Mouse (Mus musculus) G1E-ER4 (cell line): ENCODE measurements around the gene Gm11596. TPM values are rescaled to one million over a fixed set of nuclear protein-coding genes. Genes with fewer than 3 reads are reported as not detected.
"Not testable (repeated sequence)": the region's sequence is repeated elsewhere in the genome, so short reads cannot be mapped to it uniquely, and the experiment has no call there.

Experiments
- GATA1 ChIP-seq: IDR thresholded peaks from one replicate; pipeline ENCODE4 v1.8.0; 2012; ENCODE audit warnings: low read length, inconsistent platforms
- polyA plus RNA-seq: library from polyadenylated mRNA; stranded (reverse); fragments of >175 nt; gene quantifications from 2 replicates; pipeline ENCODE4 v1.2.3, GENCODE M21; 2012

Gene Gm11596
- polyA plus RNA-seq = not detected in 2 replicates

DNA sequence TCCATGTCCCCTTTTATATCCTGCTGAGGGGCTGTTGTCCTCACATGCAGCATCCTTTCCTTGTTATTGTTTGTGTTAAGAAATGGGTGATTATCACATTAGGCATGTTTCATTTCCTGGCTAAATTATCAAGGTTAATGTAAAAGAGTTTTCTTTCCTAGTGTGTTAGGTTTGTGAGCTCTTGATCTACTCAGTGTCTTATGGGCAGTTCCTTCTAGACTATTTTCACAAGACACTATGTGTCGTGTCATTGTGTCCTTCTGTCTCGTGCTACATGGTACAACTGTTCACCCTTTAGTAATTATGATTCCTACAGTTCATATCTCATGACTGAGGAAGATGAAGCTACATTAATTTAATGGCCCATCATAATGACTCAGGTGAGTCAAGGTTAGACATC, at the start of gene Gm11596:
Gm11596 (minus strand) TSS at position 101 of the 400 bp plus-strand sequence.
- TF ChIP-seq GATA1 = no peak

DNA sequence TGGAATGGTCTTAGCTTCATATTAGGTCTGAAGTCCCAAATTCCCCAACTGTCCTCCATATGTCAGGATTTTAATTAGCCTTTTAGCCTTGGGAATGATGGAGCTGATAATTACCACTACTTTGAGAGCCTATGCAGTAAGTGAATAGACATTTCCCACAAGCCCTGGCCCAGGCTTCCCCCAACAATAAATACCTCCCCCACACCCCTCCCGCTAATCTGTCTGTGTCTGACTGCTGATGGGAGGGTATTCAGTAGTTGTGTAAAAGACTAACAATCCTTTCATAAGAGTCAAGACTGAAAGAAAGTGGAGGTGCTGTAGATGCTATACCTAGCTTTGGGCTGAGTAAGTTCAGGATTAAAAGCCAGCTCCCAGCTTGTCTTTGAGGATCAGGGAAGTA, 48.9 kb upstream of the Gm11596 start:
- TF ChIP-seq GATA1 = no peak

DNA sequence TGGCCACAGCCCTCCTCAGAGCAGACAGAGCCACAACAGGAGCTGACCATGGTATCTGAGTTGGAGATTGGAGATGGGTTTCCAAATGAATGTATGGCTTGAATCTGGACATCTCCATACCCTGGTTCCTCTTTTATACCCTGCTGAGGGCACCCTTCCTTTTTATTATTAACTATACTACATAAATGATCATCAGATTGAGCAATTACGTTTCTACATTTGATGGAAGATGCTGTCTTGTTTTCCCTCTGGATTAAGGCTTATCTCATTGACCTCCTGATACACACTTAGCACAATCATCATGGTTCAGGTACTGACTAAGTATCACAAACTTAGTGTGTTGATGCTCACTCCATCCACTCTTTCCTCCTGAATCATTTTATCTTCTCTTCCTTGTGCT, 44.7 kb upstream of the Gm11596 start, which contains the start of gene 2300003K06Rik:
2300003K06Rik (minus strand) TSS at position 101 of the 400 bp plus-strand sequence.
- TF ChIP-seq GATA1 = no peak

DNA sequence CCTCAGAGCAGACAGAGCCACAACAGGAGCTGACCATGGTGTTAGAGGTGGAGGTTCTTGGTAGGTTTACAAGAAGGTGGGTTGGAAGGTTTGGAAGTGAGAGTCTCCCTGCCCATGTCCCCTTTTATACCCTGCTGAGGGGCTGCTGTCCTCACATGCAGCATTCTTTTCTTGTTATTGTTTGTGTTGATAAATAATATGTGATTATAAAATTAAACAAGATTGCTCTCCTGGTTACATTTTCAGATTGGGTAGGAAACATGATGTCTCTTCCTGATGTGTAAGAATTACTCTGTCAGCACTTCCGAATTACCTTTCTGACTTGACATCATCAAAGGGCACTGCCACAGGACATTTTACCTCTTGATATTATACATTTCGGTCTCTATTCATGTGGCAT, 22.3 kb upstream of the Gm11596 start, which contains the start of gene Gm11564:
Gm11564 (minus strand) TSS at position 101 of the 400 bp plus-strand sequence.
- not testable (repeated sequence) for TF ChIP-seq GATA1

DNA sequence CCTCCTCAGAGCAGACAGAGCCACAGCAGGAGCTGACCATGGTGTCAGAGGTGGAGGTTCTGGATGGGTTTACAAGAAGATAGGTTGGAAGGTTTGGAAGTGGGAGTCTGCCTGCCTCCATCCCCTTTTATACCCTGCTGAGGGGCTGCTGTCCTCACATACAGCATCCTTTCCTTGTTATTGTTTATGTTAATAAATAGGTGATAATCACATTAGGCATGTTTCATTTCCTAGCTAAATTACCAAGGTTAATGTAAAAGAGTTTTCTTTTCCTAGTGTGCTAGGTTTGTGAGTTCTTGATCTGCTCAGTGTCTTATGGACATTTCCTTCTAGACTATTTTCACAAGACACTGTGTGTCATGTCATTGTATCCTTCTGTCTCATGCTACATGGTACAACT, 16.5 kb upstream of the Gm11596 start, which contains the start of gene Krtap4-13:
Krtap4-13 (minus strand) TSS at position 101 of the 400 bp plus-strand sequence.
- not testable (repeated sequence) for TF ChIP-seq GATA1

DNA sequence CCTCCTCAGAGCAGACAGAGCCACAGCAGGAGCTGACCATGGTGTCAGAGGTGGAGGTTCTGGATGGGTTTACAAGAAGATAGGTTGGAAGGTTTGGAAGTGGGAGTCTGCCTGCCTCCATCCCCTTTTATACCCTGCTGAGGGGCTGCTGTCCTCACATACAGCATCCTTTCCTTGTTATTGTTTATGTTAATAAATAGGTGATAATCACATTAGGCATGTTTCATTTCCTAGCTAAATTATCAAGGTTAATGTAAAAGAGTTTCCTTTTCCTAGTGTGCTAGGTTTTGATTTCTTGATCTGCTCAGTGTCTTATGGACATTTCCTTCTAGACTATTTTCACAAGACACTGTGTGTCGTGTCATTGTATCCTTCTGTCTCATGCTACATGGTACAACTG, 11.1 kb upstream of the Gm11596 start, which contains the start of gene Gm11554:
Gm11554 (minus strand) TSS at position 101 of the 400 bp plus-strand sequence.
- not testable (repeated sequence) for TF ChIP-seq GATA1

DNA sequence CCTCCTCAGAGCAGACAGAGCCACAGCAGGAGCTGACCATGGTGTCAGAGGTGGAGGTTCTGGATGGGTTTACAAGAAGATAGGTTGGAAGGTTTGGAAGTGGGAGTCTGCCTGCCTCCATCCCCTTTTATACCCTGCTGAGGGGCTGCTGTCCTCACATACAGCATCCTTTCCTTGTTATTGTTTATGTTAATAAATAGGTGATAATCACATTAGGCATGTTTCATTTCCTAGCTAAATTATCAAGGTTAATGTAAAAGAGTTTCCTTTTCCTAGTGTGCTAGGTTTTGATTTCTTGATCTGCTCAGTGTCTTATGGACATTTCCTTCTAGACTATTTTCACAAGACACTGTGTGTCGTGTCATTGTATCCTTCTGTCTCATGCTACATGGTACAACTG, 5.6 kb upstream of the Gm11596 start, which contains the start of gene Gm11569:
Gm11569 (minus strand) TSS at position 101 of the 400 bp plus-strand sequence.
- TF ChIP-seq GATA1 = not testable (repeated sequence)

DNA sequence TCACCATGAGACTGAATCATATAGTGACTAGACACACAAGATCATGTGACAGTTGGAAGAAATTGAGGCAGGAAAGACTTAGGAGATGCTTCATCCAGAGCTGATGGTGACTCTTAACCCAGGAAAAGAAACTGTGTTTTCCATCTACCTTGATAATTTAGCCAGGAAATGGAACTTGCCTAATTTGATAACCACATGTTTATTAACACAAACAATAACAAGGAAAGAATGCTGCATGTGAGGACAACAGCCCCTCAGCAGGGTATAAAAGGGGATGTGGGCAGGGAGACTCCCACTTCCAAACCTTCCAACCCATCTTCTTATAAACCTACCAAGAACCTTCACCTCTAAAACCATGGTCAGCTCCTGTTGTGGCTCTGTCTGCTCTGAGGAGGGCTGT, 8.4 kb downstream of the Gm11596 start, which contains the start of gene Krtap4-9:
Krtap4-9 (plus strand) TSS at position 301 of the 400 bp plus-strand sequence.
- not testable (repeated sequence) for TF ChIP-seq GATA1

DNA sequence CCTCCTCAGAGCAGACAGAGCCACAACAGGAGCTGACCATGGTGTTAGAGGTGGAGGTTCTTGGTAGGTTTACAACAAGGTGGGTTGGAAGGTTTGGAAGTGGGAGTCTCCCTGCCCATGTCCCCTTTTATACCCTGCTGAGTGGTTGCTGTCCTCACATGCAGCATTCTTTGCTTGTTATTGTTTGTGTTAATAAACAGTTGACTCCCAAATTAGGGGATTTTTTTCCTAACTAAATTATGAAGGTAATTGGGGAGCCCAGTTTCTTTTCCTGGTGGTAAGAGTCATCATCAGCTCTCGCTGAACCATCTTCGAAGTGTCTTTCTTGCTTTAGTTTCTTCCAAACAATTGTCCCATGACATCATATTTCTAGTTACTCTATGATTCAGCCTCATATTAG, 12.7 kb downstream of the Gm11596 start, which contains the start of gene Krtap4-8:
Krtap4-8 (minus strand) TSS at position 101 of the 400 bp plus-strand sequence.
- no peak for TF ChIP-seq GATA1

DNA sequence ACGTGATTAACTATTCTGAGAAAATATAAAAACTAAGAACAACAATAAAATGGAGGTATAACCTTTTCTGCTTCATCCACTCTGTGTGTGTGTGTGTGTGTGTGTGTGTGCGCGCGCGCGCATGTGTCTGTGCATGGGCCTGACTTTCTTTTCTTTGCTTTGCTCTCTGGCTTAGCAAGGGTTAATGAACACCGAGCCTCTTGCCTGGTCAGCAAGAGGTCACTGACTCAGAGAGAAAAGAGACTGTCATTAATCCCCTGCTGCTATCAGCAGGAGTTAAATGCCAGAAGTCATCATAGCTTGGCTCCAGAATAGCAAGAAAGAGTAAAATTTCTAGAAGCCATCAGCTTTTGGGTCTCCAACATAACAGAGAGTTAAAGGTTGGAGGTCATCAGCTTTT, 14.9 kb downstream of the Gm11596 start:
- no peak for TF ChIP-seq GATA1

DNA sequence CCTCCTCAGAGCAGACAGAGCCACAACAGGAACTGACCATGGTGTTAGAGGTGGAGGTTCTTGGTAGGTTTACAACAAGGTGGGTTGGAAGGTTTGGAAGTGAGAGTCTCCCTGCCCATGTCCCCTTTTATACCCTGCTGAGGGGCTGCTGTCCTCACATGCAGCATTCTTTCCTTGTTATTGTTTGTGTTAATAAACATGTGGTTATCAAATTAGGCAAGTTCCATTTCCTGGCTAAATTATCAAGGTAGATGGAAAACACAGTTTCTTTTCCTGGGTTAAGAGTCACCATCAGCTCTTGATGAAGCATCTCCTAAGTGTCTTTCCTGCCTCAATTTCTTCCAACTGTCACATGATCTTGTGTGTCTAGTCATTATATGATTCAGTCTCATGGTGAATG, 20.5 kb downstream of the Gm11596 start, which contains the start of gene Gm11595:
Gm11595 (minus strand) TSS at position 101 of the 400 bp plus-strand sequence.
- TF ChIP-seq GATA1 = not testable (repeated sequence)

DNA sequence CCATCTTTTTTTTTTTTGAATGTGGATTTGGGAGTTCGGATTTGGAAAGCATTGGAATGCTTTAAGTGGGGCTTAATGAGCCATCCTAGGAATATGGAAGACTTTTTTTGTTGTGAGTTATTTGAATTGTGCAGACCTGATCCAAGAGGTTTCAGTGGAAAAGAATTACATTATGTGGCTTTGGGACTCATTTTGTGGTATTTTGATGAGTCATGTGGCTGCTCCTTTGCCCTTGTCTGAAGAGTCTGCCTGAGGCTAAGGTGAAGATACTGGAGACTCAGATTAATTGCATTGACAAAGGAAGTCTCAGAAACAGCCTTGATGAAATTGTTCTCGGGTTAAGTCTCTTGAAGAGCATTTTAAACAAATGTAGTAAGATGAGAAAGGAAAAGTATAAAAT, 24.9 kb downstream of the Gm11596 start:
- TF ChIP-seq GATA1 = no peak

DNA sequence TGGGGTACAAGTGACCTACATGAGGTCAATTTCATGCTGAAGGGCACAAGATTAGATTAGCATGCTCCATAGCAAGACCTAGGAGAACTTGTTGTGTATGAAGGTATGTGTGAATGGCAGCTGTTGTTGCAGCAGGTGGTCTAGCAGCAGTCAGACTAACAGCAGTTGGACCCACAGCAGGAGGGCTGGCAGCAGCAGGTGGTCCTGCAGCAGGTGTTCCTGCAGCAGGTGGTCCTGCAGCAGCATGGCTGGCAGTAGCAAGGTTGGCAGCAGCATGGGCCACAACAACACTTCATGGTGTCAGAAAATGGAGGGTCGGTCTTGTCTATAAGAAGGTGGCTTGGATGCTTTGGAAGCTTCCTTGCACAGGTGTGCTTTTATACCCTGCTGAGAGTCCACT, 34.4 kb downstream of the Gm11596 start:
- TF ChIP-seq GATA1 = no peak

DNA sequence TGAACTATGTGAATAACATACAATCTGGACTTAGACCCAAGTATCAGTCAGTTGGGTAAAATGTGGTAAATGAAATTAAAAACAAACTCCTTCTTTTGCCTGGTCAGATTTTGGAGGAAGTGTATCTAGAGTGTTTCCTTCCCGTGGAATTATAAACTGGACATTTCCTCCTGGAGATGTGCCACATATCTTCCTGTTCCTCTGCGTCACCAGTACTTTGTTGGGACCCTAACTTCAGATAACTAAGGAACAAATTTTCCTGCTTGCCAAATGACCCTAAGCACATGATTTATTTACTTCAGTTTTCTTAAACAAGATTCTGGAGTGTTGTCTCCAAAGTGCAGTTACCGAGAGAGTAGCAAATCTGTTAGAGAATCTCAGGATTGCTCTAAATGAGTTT, 49.3 kb downstream of the Gm11596 start:
- no peak for TF ChIP-seq GATA1

Other genes starting within 250 kb of the Gm11596 start
- not detected in 2 replicates for gene Krtap3-3, start 242.6 kb downstream of the Gm11596 start, polyA plus RNA-seq
- gene Krtap3-2, start 236.6 kb downstream of the Gm11596 start, polyA plus RNA-seq = not detected in 2 replicates
- not detected in 2 replicates for gene Gm11939, start 234.0 kb downstream of the Gm11596 start, polyA plus RNA-seq
- not detected in 2 replicates for gene Krtap3-1, start 226.8 kb downstream of the Gm11596 start, polyA plus RNA-seq
- not detected in 2 replicates for gene Krtap1-5, start 212.5 kb downstream of the Gm11596 start, polyA plus RNA-seq
- not detected in 2 replicates for gene Krtap1-4, start 209.8 kb downstream of the Gm11596 start, polyA plus RNA-seq
- not detected in 2 replicates for gene Krtap1-3, start 202.1 kb downstream of the Gm11596 start, polyA plus RNA-seq
- gene Krtap9-3, start 195.4 kb downstream of the Gm11596 start, polyA plus RNA-seq = not detected in 2 replicates
- not detected in 2 replicates for gene Gm11938, start 190.2 kb downstream of the Gm11596 start, polyA plus RNA-seq
- not detected in 2 replicates for gene Gm11937, start 183.3 kb downstream of the Gm11596 start, polyA plus RNA-seq
- gene Krtap2-4, start 178.6 kb downstream of the Gm11596 start, polyA plus RNA-seq = not detected in 2 replicates
- not detected in 2 replicates for gene Gm11562, start 173.0 kb downstream of the Gm11596 start, polyA plus RNA-seq
- gene Krtap4-1, start 165.2 kb downstream of the Gm11596 start, polyA plus RNA-seq = not detected in 2 replicates
- not detected in 2 replicates for gene Krtap4-2, start 158.4 kb downstream of the Gm11596 start, polyA plus RNA-seq
- not detected in 2 replicates for gene Krtap4-7, start 149.4 kb downstream of the Gm11596 start, polyA plus RNA-seq
- gene Gm11555, start 143.2 kb downstream of the Gm11596 start, polyA plus RNA-seq = not detected in 2 replicates
- not detected in 2 replicates for gene Gm11563, start 134.5 kb downstream of the Gm11596 start, polyA plus RNA-seq
- not detected in 2 replicates for gene Krtap4-6, start 127.5 kb downstream of the Gm11596 start, polyA plus RNA-seq
- not detected in 2 replicates for gene Gm14190, start 102.7 kb downstream of the Gm11596 start, polyA plus RNA-seq
- gene Gm14180, start 59.2 kb downstream of the Gm11596 start, polyA plus RNA-seq = not detected in 2 replicates
- gene Gm11595, start 20.6 kb downstream of the Gm11596 start, polyA plus RNA-seq = not detected in 2 replicates
- gene Krtap4-8, start 12.8 kb downstream of the Gm11596 start, polyA plus RNA-seq = not detected in 2 replicates
- not detected in 2 replicates for gene Krtap4-9, start 8.3 kb downstream of the Gm11596 start, polyA plus RNA-seq
- not detected in 2 replicates for gene Gm11569, start 5.5 kb upstream of the Gm11596 start, polyA plus RNA-seq
- gene Gm11554, start 11.0 kb upstream of the Gm11596 start, polyA plus RNA-seq = not detected in 2 replicates
- gene Krtap4-13, start 16.4 kb upstream of the Gm11596 start, polyA plus RNA-seq = not detected in 2 replicates
- not detected in 2 replicates for gene Gm11564, start 22.2 kb upstream of the Gm11596 start, polyA plus RNA-seq
- gene 2300003K06Rik, start 44.6 kb upstream of the Gm11596 start, polyA plus RNA-seq = not detected in 2 replicates
- not detected in 2 replicates for gene Krtap4-16, start 58.1 kb upstream of the Gm11596 start, polyA plus RNA-seq
- gene Gm11568, start 64.5 kb upstream of the Gm11596 start, polyA plus RNA-seq = not detected in 2 replicates
- not detected in 2 replicates for gene Gm11559, start 71.0 kb upstream of the Gm11596 start, polyA plus RNA-seq
- not detected in 2 replicates for gene Krtap9-1, start 79.9 kb upstream of the Gm11596 start, polyA plus RNA-seq
- not detected in 2 replicates for gene Gm11567, start 85.7 kb upstream of the Gm11596 start, polyA plus RNA-seq
- gene Krtap31-1, start 114.5 kb upstream of the Gm11596 start, polyA plus RNA-seq = not detected in 2 replicates
- gene Gm11565, start 121.3 kb upstream of the Gm11596 start, polyA plus RNA-seq = not detected in 2 replicates
- not detected in 2 replicates for gene Krtap31-2, start 142.8 kb upstream of the Gm11596 start, polyA plus RNA-seq
- gene Krtap9-5, start 155.0 kb upstream of the Gm11596 start, polyA plus RNA-seq = not detected in 2 replicates
- not detected in 2 replicates for gene Krtap29-1, start 185.6 kb upstream of the Gm11596 start, polyA plus RNA-seq
- gene Krtap16-1, start 193.1 kb upstream of the Gm11596 start, polyA plus RNA-seq = not detected in 2 replicates
- not detected in 2 replicates for gene Krtap17-1, start 200.5 kb upstream of the Gm11596 start, polyA plus RNA-seq
- gene Krt33a, start 222.7 kb upstream of the Gm11596 start, polyA plus RNA-seq = not detected in 2 replicates
- gene Krt33b, start 236.4 kb upstream of the Gm11596 start, polyA plus RNA-seq = not detected in 2 replicates
- not detected in 2 replicates for gene Krt34, start 248.1 kb upstream of the Gm11596 start, polyA plus RNA-seq